Mouse (Mus musculus) hindbrain, postnatal 0 days (tissue): ENCODE measurements around the gene Sf3b3. TPM values are rescaled to one million over a fixed set of nuclear protein-coding genes. Genes with fewer than 3 reads are reported as not detected.
A peak's percentile ranks its signal among the peaks of the same experiment; 100 is the strongest.

Source experiments
- ATAC-seq: fragments of 200-750 bp; cut with Nextera tagmentation; 2 replicates; pipeline ENCODE4 v1.8.0; 2017; ENCODE audit warnings: mild to moderate bottlenecking, moderate TSS enrichment, moderate library complexity
- DNase-seq: peaks from one replicate; pipeline ENCODE4 v3.0.0-alpha.2; 2015; ENCODE audit warnings: low spot score
- H3K27ac ChIP-seq: fragments of 300-500 bp; sonication (generic); 2 replicates; pipeline ENCODE4 v1.5.1; 2014; ENCODE audit warnings: mild to moderate bottlenecking
- H3K27me3 ChIP-seq: fragments of 300-500 bp; sonication (generic); 2 replicates; pipeline ENCODE4 v1.6.1; 2014; ENCODE audit warnings: low read length, mixed read lengths; ENCODE audit not compliant: insufficient read depth
- H3K36me3 ChIP-seq: fragments of 300-500 bp; sonication (generic); 2 replicates; pipeline ENCODE4 v1.6.1; 2014; ENCODE audit warnings: low read length, mixed read lengths; ENCODE audit not compliant: insufficient read depth
- H3K4me1 ChIP-seq: fragments of 300-500 bp; sonication (generic); 2 replicates; pipeline ENCODE4 v1.6.1; 2014; ENCODE audit warnings: antibody characterized with exemption, low read length, mixed read lengths; ENCODE audit not compliant: insufficient read depth
- H3K4me2 ChIP-seq: fragments of 300-500 bp; sonication (generic); 2 replicates; pipeline ENCODE4 v1.6.1; 2014; ENCODE audit warnings: low read depth, mild to moderate bottlenecking, low read length, moderate library complexity, mixed read lengths
- H3K4me3 ChIP-seq: fragments of 300-500 bp; sonication (generic); 2 replicates; pipeline ENCODE4 v1.5.1; 2014; ENCODE audit warnings: low read length
- H3K9ac ChIP-seq: fragments of 300-500 bp; sonication (generic); replicated peaks from 2 replicates; pipeline ENCODE4 v1.6.1; 2014; ENCODE audit warnings: mild to moderate bottlenecking, low read length, moderate library complexity, mixed read lengths
- H3K9me3 ChIP-seq: fragments of 300-500 bp; sonication (generic); 2 replicates; pipeline ENCODE4 v1.6.1; 2016; ENCODE audit warnings: low read length, mixed read lengths
- CTCF ChIP-seq: IDR thresholded peaks from 2 replicates; pipeline ENCODE4 v1.5.1; 2016; ENCODE audit warnings: antibody characterized with exemption, control low read depth, low read depth
- WGBS: fragments of 180-500 bp; shearing (Covaris S2); extraction: QIAGEN DNeasy Blood & Tissue Kit; methylation state at CpG from one replicate; pipeline ENCODE4 v1.1.7; 2014; 5-methylcytosine and 5-hydroxymethylcytosine counted together
- polyA plus RNA-seq: library from polyadenylated mRNA; unstranded; fragments of >200 nt; fragmentation: Nextera tagmentation; extraction: Ambion mirVana; gene quantifications from 2 replicates; pipeline ENCODE4 v1.2.1, GENCODE M21; 2015
- total RNA-seq: library from RNA; depleted of rRNA; stranded (reverse); fragments of >200 nt; gene quantifications from 2 replicates; pipeline ENCODE4 v1.2.3, GENCODE M21; 2014

Gene Sf3b3
- total and polyA plus RNA-seq, 2 experiments from 2014 or later: 60.6 to 82.5 TPM

DNA sequence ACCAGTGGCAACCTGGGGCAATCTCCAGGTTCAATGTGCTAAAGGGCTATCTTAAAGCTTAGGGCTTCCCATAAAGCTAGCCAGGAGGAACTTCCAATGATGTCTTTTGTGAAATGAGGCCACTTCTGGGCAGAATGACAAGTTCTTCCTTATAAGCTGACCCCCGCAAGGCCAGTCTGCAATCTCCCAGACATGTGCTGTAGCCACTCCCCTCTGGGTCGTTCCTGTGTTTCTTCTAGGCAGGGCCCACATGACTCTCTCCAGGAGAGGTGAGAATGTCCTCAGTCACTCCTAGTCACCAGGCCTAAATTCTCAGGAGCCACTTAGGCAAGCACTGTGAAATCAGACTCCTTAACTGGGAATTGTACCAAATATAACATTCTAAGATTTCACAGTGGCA, 36.8 kb downstream of the Sf3b3 start:
- ATAC-seq (no peak), DNase-seq (peak; percentile 12)
- Histone ChIP-seq H3K27me3 (no peaks in the 10 kb centered on the region), H3K27ac (no peak overlapping the region; the same call in 1 of the 2 replicates), H3K4me1 (no peaks in the 10 kb centered on the region; the same call in 1 of the 2 replicates), H3K4me2 (no peak overlapping the region), H3K9ac (no peak overlapping the region), H3K9me3 (no peaks in the 10 kb centered on the region), H3K36me3 (peaks cover 58% of the 10 kb centered on the region), H3K4me3 (no peak overlapping the region)
- WGBS: 60% methylated on average over 2 of the region's 2 CpGs
- TF ChIP-seq CTCF: no peak

GRCm38 (mm10) chr8:110808495-110809472, 37.8 kb downstream of the Sf3b3 start:
- H3K4me2 ChIP-seq: no peak overlapping the region
- WGBS: 64% methylated on average over 13 of the region's 13 CpGs
- H3K27me3 ChIP-seq: no peaks in the 10 kb centered on the region
- H3K4me1 ChIP-seq: no peaks in the 10 kb centered on the region; the same call in 1 of the 2 replicates
- no peaks in the 10 kb centered on the region for H3K9me3 ChIP-seq
- ATAC-seq (no peak), DNase-seq (peak; percentile 9)
- H3K27ac ChIP-seq: peak overlapping the region; percentile 36
- no peak for TF ChIP-seq CTCF
- no peak overlapping the region for H3K4me3 ChIP-seq
- no peak overlapping the region for H3K9ac ChIP-seq
- peaks cover 47% of the 10 kb centered on the region for H3K36me3 ChIP-seq

GRCm38 (mm10) chr8:110806146-110806545, 40.4 kb downstream of the Sf3b3 start:
- no peak overlapping the region for H3K9ac ChIP-seq
- H3K9me3 ChIP-seq: no peaks in the 10 kb centered on the region
- no peak overlapping the region for H3K4me3 ChIP-seq
- H3K4me2 ChIP-seq: no peak overlapping the region
- DNase-seq (no peak), ATAC-seq (no peak)
- no peaks in the 10 kb centered on the region; the same call in 1 of the 2 replicates for H3K4me1 ChIP-seq
- H3K27ac ChIP-seq: no peak overlapping the region
- peaks cover 21% of the 10 kb centered on the region; the same call in 1 of the 2 replicates for H3K36me3 ChIP-seq
- H3K27me3 ChIP-seq: no peaks in the 10 kb centered on the region
- WGBS: 93% methylated on average over 1 of the region's 1 CpGs
- no peak for TF ChIP-seq CTCF

DNA sequence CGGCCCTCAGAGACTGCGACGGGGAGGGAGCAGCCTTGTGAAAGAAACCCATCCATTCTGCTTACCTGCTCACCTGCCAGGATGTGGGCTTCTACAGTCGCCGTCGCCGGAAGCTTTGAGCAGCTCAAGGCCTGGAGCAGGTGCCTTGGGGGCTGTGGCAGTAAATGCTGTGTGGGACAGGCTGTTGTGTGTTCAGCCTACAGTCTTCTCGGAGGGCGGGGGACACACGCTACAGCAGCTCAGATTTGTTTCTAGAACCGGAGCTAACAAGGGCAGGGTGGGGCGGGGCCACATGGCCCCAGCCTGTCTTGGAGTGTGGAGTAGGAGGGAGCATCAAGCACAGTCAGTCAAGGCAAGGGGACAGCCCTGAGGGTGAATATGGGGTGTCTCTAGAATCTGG, 40.9 kb downstream of the Sf3b3 start, which contains the start of gene Il34:
Gene Il34, minus strand, starts transcription at position 256 of the 400 bp plus-strand sequence.
- WGBS: 41% methylated on average over 12 of the region's 12 CpGs
- DNase-seq (no peak), ATAC-seq (no peak)
- Histone ChIP-seq H3K4me3 (no peak within 1 kb of the TSS), H3K9me3 (no peaks in the 10 kb centered on the region), H3K27me3 (no peaks in the 10 kb centered on the region), H3K9ac (no peak within 1 kb of the TSS), H3K4me2 (no peak within 1 kb of the TSS), H3K27ac (no peak within 1 kb of the TSS), H3K4me1 (no peaks in the 10 kb centered on the region; the same call in 1 of the 2 replicates), H3K36me3 (peaks cover 16% of the 10 kb centered on the region; the same call in 1 of the 2 replicates)
- no peak for TF ChIP-seq CTCF

DNA sequence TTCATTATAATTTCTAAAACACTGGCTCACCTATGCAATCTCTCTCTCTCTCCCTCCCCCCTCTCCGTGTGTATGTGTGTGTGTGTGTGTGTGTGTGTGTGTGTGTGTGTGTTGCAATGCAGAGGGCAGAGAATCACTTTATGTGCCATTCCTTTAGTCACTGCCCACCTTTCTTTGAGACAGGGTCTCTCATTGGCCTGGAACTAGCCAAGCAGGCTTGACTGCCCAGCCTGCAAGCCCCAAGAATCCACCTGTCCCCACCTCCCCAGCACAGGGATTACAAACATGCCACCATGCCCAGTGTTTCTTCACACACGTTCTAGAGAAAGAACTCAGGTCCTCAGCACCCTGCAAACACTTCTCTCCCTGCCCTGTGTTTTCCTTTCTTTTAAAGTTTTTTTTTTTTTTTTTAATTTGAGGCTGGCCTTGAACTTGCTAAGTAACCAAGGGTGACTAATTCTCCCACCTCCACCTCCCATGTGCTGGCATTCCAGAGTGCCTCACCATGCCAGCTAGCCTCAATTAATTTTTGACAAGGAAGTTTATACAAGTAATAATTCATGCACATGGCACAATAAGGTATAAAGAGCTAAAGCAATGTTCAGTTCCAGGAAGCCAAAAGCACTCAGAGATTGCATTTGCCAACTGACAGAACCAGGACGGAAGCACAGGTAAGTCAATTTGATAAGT, 41.6 kb downstream of the Sf3b3 start:
- Histone ChIP-seq H3K4me2 (no peak overlapping the region), H3K9me3 (no peaks in the 10 kb centered on the region), H3K36me3 (peaks cover 9% of the 10 kb centered on the region; the same call in 1 of the 2 replicates), H3K27ac (no peak overlapping the region), H3K4me1 (no peaks in the 10 kb centered on the region; the same call in 1 of the 2 replicates), H3K27me3 (no peaks in the 10 kb centered on the region), H3K4me3 (no peak overlapping the region), H3K9ac (no peak overlapping the region)
- TF ChIP-seq CTCF: no peak
- DNase-seq (no peak), ATAC-seq (no peak)
- WGBS: 50% methylated on average over 2 of the region's 3 CpGs

- WGBS: 83% methylated on average over 9 of the region's 9 CpGs
Observed at GRCm38 (mm10) chr8:110803856-110804255, 42.7 kb downstream of the Sf3b3 start.

More at GRCm38 (mm10) chr8:110803856-110804255, 42.7 kb downstream of the Sf3b3 start:
- Histone ChIP-seq H3K27me3 (no peaks in the 10 kb centered on the region), H3K36me3 (no peaks in the 10 kb centered on the region; the same call in 1 of the 2 replicates), H3K9me3 (no peaks in the 10 kb centered on the region), H3K4me2 (no peak overlapping the region), H3K4me3 (no peak overlapping the region), H3K9ac (no peak overlapping the region), H3K27ac (no peak overlapping the region), H3K4me1 (no peaks in the 10 kb centered on the region; the same call in 1 of the 2 replicates)
- ATAC-seq (no peak), DNase-seq (no peak)
- no peak for TF ChIP-seq CTCF
